Mouse (Mus musculus): ENCODE results near the gene Prr5.

Gene Prr5

DNA sequence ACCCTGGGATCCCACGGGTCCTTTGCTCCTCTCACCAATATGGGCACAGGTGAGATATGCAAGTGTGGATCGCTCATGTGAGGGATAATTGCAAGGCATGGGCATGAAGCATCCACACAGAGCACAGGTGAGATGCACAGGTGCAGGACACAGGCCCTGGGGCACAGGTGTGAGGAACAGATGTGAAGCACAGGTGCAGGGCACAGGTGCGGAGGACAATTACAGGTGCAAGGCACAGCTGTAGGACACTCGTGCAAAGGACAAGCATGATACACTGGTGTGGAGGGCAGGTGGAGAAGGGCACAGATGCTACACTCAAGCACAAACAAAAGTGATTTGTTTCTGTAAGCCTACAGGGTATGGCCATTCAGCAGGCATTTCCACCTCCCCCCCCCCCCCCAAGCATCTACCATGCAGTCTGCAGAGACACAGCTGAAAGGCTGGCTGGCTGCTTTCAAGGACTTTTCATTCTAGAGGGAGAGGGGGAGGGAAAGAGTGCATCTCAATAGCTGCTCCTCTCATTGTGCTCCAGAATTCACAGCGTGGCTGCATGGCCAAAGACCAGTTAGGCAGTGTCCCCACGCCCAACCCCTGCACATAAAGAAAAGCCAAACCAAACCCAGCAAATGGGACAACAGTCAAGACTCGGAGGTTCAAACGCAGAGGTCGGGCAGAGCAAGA lies 11.9 kb upstream of the Prr5 start:
- no peak for DNase-seq

DNA sequence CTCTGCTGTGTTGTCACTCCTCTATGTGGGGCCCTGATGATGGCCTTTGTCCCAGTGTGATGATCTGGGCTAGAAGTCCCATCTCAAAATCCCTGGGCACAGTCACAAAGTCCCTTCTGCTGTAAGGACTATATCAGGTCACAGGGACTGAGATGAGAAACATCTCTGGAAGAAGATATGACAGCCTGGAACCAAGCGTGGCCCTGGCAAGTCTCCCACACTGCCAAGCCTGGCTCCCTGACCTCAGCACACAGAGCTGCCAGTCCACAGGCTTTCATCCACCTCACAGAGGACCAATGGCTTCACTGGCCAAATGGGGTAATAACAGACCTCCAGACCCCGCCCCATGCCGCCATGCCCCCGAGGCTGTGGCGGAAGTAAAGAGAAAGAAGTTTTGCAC lies 10.8 kb upstream of the Prr5 start:
- DNase-seq, result no peak

DNA sequence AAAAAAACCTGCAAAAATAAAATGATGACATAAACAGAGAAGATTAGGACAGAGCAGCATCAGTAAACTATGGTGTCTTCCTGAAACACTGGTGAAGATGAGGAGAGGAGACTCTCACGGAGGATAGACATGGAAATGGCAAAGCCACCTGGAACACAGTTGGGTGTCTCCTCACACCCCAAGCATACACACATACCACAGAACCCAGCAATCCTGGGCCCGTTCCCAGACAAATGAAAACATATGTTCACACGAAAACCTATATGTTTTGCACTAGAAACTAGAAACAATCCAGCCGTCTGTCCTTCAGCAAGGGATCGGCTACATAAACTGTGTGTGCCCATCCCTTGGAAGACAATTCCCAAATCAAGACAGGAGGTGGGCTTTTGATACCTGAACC lies 9.6 kb upstream of the Prr5 start:
- DNase-seq, result no peak

- no peak for DNase-seq
These were observed 8.1 kb upstream of the Prr5 start for GRCm38 (mm10) chr15:84661274-84661673.

- DNase-seq, result peak; percentile 83
These were observed 6.3 kb upstream of the Prr5 start for GRCm38 (mm10) chr15:84662952-84663684.

DNA sequence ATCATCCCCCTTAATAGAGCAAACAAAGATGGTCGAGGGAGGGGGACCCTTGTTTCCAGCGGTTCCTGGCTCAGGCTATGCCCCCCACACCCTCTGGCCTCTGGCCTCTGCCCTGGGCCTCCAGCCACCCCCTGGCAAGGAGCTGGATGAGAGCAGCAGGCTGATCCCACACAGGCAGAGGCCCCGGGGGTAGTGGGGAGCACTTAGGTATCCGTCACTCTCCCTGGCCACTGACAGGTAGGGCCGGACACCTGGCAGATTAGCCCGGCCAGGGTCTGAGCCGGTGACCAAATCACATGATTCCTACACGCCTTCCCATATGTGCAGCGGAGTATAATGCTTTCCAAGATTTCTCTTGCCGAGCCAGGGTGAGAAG lies 5.7 kb upstream of the Prr5 start:
- no peak for DNase-seq

DNA sequence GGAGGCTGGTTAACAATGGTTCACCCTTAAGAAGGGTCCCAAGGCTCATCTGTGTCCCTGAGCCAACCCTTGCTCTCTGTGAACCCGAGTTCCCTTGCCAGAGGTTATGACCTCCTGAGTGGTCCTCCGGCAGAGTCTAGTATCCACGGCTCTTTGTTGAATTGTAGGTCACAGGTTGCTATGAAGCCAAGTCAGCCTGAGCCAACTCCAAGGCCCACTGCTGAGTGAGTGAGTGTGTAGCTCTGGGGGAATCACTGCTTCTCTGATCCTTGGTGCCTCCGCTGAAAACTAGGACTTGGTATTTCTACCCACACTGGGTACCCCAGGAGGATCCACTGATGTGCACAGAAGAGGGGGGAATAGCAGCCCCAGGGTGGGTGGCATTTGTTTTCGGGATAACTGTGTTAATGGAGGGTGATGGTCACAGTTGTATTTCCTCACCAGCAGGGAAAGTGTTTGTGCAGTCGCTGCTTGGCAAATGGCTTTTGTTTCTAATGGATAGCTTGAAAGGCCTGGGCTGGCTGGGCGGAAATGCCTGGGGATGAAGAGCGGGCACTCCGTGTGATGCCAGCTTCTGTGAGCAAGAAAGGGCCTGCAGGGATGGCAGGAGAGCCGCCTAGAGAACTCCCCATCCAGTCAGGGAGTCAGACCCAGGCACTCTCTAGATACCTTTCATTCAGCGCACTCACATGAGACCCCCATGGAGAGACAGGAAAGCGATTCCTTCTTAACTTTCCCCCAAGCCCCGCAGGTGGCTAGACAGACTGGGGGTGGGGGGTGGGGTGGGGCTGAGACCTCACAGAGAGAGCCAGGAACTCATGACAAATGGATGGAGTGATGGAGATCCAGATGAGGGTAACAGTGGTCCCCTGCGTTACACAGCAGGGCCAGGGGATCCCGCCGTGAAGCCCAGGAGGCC lies 4.6 kb upstream of the Prr5 start:
- DNase-seq, result no peak

- DNase-seq, result no peak
These were observed 3.8 kb upstream of the Prr5 start for GRCm38 (mm10) chr15:84665662-84666061.

- DNase-seq, result no peak
These were observed 3.4 kb upstream of the Prr5 start for GRCm38 (mm10) chr15:84666065-84666464.

DNA sequence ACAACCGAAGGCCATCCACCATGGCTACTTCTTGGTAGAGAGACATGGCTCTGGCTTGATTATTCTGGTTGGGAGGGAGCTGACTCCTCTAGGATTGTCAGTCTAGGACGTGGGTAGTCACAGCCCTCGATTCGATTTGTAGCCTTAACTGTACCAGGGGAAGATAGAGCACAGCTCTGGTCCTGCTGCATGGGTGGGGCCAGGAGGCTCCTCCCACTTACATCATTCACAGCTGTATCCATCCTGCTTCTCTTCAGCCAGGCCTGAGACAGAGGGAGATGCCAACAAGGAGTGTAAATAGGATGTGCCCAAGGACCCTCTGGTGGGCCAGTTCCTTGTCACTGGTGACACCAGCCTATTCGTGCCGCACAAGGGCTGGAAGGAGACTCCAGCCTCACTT lies 1.8 kb upstream of the Prr5 start:
- DNase-seq, result no peak

GRCm38 (mm10) chr15:84669771-84670656 lies 594 bp downstream of the Prr5 start:
- no peak for DNase-seq

GRCm38 (mm10) chr15:84670657-84671055 lies 1.2 kb downstream of the Prr5 start:
- DNase-seq, result no peak

- DNase-seq, result peak; percentile 63
These were observed 2.2 kb downstream of the Prr5 start for GRCm38 (mm10) chr15:84671401-84672307.

- no peak for DNase-seq
These were observed 2.8 kb downstream of the Prr5 start for GRCm38 (mm10) chr15:84672308-84672615.

GRCm38 (mm10) chr15:84672616-84673015 lies 3.2 kb downstream of the Prr5 start:
- DNase-seq, result no peak

DNA sequence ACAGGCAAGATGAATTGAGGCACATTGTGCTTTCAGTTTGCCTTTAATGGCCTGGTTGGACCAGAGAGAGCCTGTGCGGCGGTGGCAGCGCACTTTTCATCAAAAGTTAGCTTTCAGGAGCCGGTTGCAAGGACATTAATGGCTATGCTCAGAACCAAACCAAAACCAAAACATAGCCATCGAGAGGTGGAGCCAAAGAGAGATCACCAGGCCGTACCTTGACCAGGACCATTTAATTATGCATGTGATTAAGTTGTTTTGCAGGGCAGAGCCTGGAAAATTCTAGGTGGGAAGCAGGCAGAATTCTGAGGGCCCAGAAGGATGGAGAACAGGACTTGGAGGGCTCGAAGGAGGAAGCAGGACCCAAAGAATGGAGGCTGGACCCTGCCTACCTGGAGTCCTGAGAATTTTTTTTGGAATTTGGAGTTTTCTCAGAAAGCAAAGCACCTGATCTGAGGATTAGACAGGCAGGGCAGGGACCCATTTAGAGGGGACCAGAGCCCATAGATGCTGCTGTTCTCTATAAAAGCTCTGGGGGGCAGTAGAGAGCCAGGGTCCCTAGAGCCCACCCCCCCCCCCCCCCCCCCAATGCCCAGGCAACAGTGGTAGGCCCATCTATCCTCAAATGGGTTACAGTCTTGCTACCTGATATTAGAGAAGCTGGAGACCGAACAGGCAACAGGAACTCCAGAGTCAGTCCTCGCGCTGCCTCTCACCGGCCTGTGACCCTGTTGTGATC lies 5.1 kb downstream of the Prr5 start:
- DNase-seq, result no peak

GRCm38 (mm10) chr15:84675317-84675716 lies 5.9 kb downstream of the Prr5 start:
- DNase-seq, result no peak

GRCm38 (mm10) chr15:84677943-84678342 lies 8.5 kb downstream of the Prr5 start:
- DNase-seq, result no peak

DNA sequence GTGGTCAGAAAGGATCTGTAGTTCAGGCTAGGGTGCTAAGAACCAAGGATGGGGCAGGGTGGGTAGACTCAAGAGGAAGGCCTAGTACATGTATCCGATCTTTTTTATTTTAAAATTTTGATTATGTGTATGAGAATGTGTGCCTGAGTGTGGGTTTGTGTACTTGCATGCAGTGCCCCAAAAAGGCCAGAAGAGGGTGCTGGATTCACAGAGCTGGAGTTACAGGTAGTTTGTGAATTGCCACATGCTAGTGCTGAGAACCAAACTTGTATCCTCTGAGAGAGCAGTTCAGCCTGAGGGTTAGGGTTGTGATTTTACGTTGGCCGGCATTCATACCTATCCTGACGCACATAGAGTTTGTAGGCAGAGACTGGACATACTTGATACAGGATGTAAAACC lies 9.7 kb downstream of the Prr5 start:
- no peak for DNase-seq

- DNase-seq, result no peak
These were observed 10.4 kb downstream of the Prr5 start for GRCm38 (mm10) chr15:84679794-84680193.

All from thymus, postnatal 14 days (tissue).